Mouse (Mus musculus) right cerebral cortex, adult 18-20 months (tissue): ENCODE data around the gene Xpo4.

Source experiments
- DNase-seq: peaks from one replicate; pipeline ENCODE4 v3.0.0; 2022; ENCODE audit warnings: mixed read lengths

Xpo4 gene

GRCm38 (mm10) chr14:57606663-57607365 is 58.4 kb downstream of the Xpo4 start:
- DNase-seq = no peak

GRCm38 (mm10) chr14:57593279-57593678 is 72.0 kb downstream of the Xpo4 start:
- no peak for DNase-seq

- no peak for DNase-seq
Measured at GRCm38 (mm10) chr14:57591830-57592229, 73.4 kb downstream of the Xpo4 start.

GRCm38 (mm10) chr14:57576364-57577060 is 88.7 kb downstream of the Xpo4 start:
- DNase-seq = no peak

GRCm38 (mm10) chr14:57574792-57575587 is 90.2 kb downstream of the Xpo4 start:
- no peak for DNase-seq

GRCm38 (mm10) chr14:57571155-57572133 is 93.8 kb downstream of the Xpo4 start, which contains the start of gene Eef1akmt1:
Eef1akmt1 (minus strand) TSS chr14:57571612.
- peak; percentile 97 for DNase-seq

- DNase-seq = no peak
Measured at GRCm38 (mm10) chr14:57565626-57566025, 99.6 kb downstream of the Xpo4 start.

- no peak for DNase-seq
Measured at GRCm38 (mm10) chr14:57556922-57557321, 108.3 kb downstream of the Xpo4 start.

GRCm38 (mm10) chr14:57555471-57556070 is 109.7 kb downstream of the Xpo4 start:
- DNase-seq = no peak

- DNase-seq = no peak
Measured at GRCm38 (mm10) chr14:57554434-57554833, 110.8 kb downstream of the Xpo4 start.

GRCm38 (mm10) chr14:57552945-57553344 is 112.3 kb downstream of the Xpo4 start:
- no peak for DNase-seq

- no peak for DNase-seq
Measured at GRCm38 (mm10) chr14:57547062-57547461, 118.2 kb downstream of the Xpo4 start.

GRCm38 (mm10) chr14:57546557-57547021 is 118.6 kb downstream of the Xpo4 start:
- DNase-seq = no peak

- no peak for DNase-seq
Measured at GRCm38 (mm10) chr14:57546131-57546530, 119.1 kb downstream of the Xpo4 start.

- DNase-seq = no peak
Measured at GRCm38 (mm10) chr14:57545526-57545925, 119.7 kb downstream of the Xpo4 start.

- no peak for DNase-seq
Measured at GRCm38 (mm10) chr14:57543420-57544039, 121.7 kb downstream of the Xpo4 start.

GRCm38 (mm10) chr14:57542231-57542630 is 123.0 kb downstream of the Xpo4 start:
- DNase-seq = no peak

- DNase-seq = peak; percentile 59
Measured at GRCm38 (mm10) chr14:57540683-57541082, 124.5 kb downstream of the Xpo4 start.

GRCm38 (mm10) chr14:57537261-57538015 is 127.8 kb downstream of the Xpo4 start:
- DNase-seq = no peak

- no peak for DNase-seq
Measured at GRCm38 (mm10) chr14:57536820-57537219, 128.4 kb downstream of the Xpo4 start.
